Mouse (Mus musculus) midbrain, postnatal 0 days (tissue): ENCODE results near the gene Sectm1b. TPM values are rescaled to one million over a fixed set of nuclear protein-coding genes. Genes with fewer than 3 reads are reported as not detected.
"Not testable (repeated sequence)": the region's sequence is repeated elsewhere in the genome, so short reads cannot be mapped to it uniquely, and the experiment has no call there.

ENCODE experiments used
- ATAC-seq: fragments of 200-750 bp; cut with Nextera tagmentation; 2 replicates; pipeline ENCODE4 v1.8.0; 2017; ENCODE audit warnings: moderate number of reproducible peaks, mild to moderate bottlenecking, moderate TSS enrichment, moderate library complexity; ENCODE audit not compliant: low FRiP score
- DNase-seq: peaks from one replicate; pipeline ENCODE4 v3.0.0-alpha.2; 2015; ENCODE audit warnings: low spot score
- H3K27ac ChIP-seq: fragments of 300-500 bp; sonication (generic); 2 replicates; pipeline ENCODE4 v1.5.1; 2014; ENCODE audit warnings: low read depth, mild to moderate bottlenecking, low read length, mixed read lengths
- H3K27me3 ChIP-seq: fragments of 300-500 bp; sonication (generic); 2 replicates; pipeline ENCODE4 v1.6.1; 2014; ENCODE audit warnings: low read length, control low read depth, mixed read lengths; ENCODE audit not compliant: insufficient read depth
- H3K36me3 ChIP-seq: fragments of 300-500 bp; sonication (generic); 2 replicates; pipeline ENCODE4 v1.6.1; 2014; ENCODE audit warnings: low read length, control low read depth, mixed read lengths; ENCODE audit not compliant: insufficient read depth
- H3K4me1 ChIP-seq: fragments of 300-500 bp; sonication (generic); 2 replicates; pipeline ENCODE4 v1.6.1; 2014; ENCODE audit warnings: mild to moderate bottlenecking, control low read depth, antibody characterized with exemption, low read length, mixed read lengths; ENCODE audit not compliant: insufficient read depth
- H3K4me2 ChIP-seq: fragments of 300-500 bp; sonication (generic); 2 replicates; pipeline ENCODE4 v1.6.1; 2014; ENCODE audit warnings: low read depth, mild to moderate bottlenecking, low read length, mixed read lengths; ENCODE audit not compliant: poor library complexity, severe bottlenecking
- H3K4me3 ChIP-seq: fragments of 300-500 bp; sonication (generic); 2 replicates; pipeline ENCODE4 v1.5.1; 2014; ENCODE audit warnings: low read depth, mild to moderate bottlenecking, low read length, moderate library complexity
- H3K9ac ChIP-seq: fragments of 300-500 bp; sonication (generic); replicated peaks from 2 replicates; pipeline ENCODE4 v1.6.1; 2014; ENCODE audit warnings: mild to moderate bottlenecking, low read length, moderate library complexity, mixed read lengths; ENCODE audit not compliant: poor library complexity, severe bottlenecking
- H3K9me3 ChIP-seq: fragments of 300-500 bp; sonication (generic); 2 replicates; pipeline ENCODE4 v1.6.1; 2016; ENCODE audit warnings: low read length, control low read depth
- CTCF ChIP-seq: IDR thresholded peaks from 2 replicates; pipeline ENCODE4 v1.5.1; 2016; ENCODE audit warnings: antibody characterized with exemption, mild to moderate bottlenecking
- WGBS: fragments of 180-500 bp; shearing (Covaris S2); extraction: QIAGEN DNeasy Blood & Tissue Kit; methylation state at CpG from one replicate; pipeline ENCODE4 v1.1.7; 2014; 5-methylcytosine and 5-hydroxymethylcytosine counted together
- polyA plus RNA-seq: library from polyadenylated mRNA; unstranded; fragments of >200 nt; fragmentation: Nextera tagmentation; extraction: Ambion mirVana; gene quantifications from 2 replicates; pipeline ENCODE4 v1.2.1, GENCODE M21; 2015
- total RNA-seq: library from RNA; depleted of rRNA; stranded (reverse); fragments of >200 nt; gene quantifications from 2 replicates; pipeline ENCODE4 v1.2.3, GENCODE M21; 2014; rRNA removed

Gene Sectm1b
- total RNA-seq (not detected in 2 replicates), polyA plus RNA-seq (not detected in 2 replicates)

DNA sequence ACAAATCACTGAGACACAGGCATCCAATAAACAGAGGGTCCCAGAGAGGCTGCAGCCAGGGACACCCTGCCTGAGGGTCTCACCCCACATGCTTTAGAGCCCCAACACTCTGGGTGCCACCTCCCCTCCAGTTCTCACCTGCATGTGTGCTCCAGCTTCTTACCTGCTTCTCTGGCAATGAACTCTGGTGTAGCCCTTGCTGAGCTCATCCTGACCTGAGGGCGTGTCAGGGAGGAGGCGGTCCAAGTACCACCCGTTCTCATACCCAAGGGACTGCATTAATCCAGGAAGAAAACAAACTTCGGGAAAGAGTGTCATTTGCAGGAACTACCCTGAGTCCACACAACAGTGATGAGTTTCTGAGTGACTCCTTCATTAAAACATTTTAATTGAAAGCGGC, at the start of gene Sectm1b:
Sectm1b (minus strand) TSS at position 191 of the 400 bp plus-strand sequence.
- H3K4me2 ChIP-seq, result no peak within 1 kb of the TSS
- H3K4me1 ChIP-seq, result no peaks in the 10 kb centered on the region
- no peak for DNase-seq
- H3K9me3 ChIP-seq, result no peaks in the 10 kb centered on the region
- no peak for TF ChIP-seq CTCF
- no peaks in the 10 kb centered on the region for H3K36me3 ChIP-seq
- WGBS, result 85% methylated on average over 5 of the region's 5 CpGs
- no peak within 1 kb of the TSS for H3K27ac ChIP-seq
- no peak within 1 kb of the TSS for H3K4me3 ChIP-seq
- no peak for ATAC-seq
- H3K9ac ChIP-seq, result no peak within 1 kb of the TSS
- H3K27me3 ChIP-seq, result no peaks in the 10 kb centered on the region

DNA sequence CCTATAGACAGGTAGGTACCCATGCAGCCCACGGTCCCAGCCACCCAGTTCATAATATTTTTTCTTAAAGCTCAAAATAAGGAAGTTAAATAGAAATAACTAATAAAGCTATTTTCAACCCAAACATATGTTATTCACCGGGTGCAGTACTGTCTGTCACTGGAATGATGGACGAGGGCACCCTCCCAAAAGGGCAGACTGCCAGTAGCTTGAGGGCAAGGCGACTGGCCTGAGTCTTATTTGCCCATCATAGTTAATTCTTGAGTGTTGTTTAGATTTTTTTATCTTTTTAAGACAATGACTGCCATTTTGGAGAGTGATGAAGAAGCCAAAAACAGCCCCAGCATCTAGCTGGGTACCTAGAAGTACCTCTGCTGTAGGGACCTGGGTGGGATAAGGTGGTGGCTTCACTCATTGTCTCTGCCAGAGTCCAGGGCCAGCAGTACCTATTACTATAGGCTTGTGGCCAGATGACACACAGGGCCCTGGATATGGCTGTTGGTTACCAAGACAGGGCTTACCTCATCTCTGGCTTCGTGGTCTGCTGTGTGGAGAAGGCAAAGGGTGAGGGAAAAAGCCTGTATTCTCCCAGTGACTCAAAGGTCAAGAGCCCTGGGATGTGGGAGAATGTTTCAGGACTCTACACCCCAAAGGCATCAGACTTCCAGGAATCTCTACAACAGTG, 48.9 kb upstream of the Sectm1b start:
- no peak for TF ChIP-seq CTCF
- 83% methylated on average over 5 of the region's 5 CpGs for WGBS
- DNase-seq, result peak; percentile 24
- Histone ChIP-seq H3K4me3 (no peak overlapping the region), H3K27ac (no peak overlapping the region), H3K4me2 (no peak overlapping the region), H3K27me3 (no peaks in the 10 kb centered on the region), H3K9ac (no peak overlapping the region), H3K4me1 (no peaks in the 10 kb centered on the region), H3K9me3 (no peaks in the 10 kb centered on the region), H3K36me3 (no peaks in the 10 kb centered on the region)
- ATAC-seq, result no peak

DNA sequence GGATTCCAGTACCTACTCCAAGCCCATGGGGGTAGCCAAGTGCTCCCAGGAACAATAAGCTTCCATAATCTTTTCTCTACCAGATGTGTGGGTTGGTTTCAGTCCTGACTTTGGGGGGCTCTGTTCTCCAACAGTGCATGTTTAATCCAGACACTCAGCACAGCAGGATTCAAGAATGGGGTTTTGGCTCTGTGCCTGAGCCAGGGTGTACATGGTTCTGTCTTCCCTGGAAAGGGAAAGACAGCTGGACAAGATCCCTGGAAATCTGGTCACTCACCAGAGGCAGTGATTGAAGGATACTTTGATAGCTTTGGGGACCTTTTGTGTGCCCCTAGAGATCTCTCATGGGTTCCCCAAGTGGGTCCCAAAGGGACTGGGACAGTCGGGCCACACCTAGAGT, 48.2 kb upstream of the Sectm1b start:
- DNase-seq (no peak), ATAC-seq (no peak)
- Histone ChIP-seq H3K27ac (no peak overlapping the region), H3K36me3 (no peaks in the 10 kb centered on the region), H3K4me3 (no peak overlapping the region), H3K4me2 (no peak overlapping the region), H3K9ac (no peak overlapping the region), H3K9me3 (no peaks in the 10 kb centered on the region), H3K4me1 (no peaks in the 10 kb centered on the region), H3K27me3 (no peaks in the 10 kb centered on the region)
- WGBS, result 78% methylated on average over 1 of the region's 1 CpGs
- TF ChIP-seq CTCF, result no peak

DNA sequence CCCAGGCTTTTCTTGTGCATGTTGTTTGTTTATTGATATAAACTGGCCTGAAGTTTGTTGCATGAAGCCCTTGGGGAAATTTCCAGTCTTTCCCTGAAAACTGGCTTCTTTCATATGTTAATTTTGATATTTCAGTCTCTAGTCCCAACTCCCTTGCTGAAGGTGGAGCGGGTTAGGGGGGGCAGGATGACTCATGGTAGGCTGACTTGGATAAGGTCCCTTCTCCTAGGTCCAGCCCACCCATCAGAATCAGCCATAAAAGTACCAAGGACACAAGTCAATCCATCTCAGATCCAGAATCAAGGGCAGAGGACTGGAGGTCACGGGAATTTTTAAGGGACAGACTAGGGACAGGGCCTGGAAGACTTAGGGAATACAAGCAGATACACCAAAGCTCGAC, 47.7 kb upstream of the Sectm1b start:
- Histone ChIP-seq H3K27me3 (no peaks in the 10 kb centered on the region), H3K4me2 (no peak overlapping the region), H3K36me3 (no peaks in the 10 kb centered on the region), H3K4me1 (no peaks in the 10 kb centered on the region), H3K9ac (no peak overlapping the region), H3K4me3 (no peak overlapping the region), H3K9me3 (no peaks in the 10 kb centered on the region), H3K27ac (no peak overlapping the region)
- no peak for TF ChIP-seq CTCF
- ATAC-seq (no peak), DNase-seq (no peak)
- WGBS, result 88% methylated on average over 3 of the region's 3 CpGs

DNA sequence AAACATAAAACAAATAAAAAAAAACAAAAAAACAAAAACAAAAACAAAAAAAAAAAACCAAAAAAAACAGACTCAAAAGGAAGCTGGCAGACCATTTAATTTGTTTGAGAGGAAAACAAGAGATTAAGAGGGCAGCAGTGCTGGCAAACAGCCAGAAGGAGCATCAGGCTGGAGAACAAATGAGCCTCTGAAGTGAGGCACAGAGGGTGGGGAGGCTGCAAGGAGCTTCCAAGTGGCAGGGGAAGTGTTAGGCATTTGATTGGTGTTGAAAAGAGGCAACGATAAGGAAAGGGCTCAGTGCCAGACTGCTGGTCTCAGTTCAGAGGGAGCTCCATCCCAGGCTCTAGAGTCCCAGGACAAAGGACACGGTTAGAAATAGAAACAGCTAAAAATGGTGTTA, 46.6 kb upstream of the Sectm1b start:
- Histone ChIP-seq H3K9ac (no peak overlapping the region), H3K27me3 (no peaks in the 10 kb centered on the region), H3K36me3 (no peaks in the 10 kb centered on the region), H3K4me2 (no peak overlapping the region), H3K4me3 (no peak overlapping the region), H3K27ac (no peak overlapping the region), H3K4me1 (no peaks in the 10 kb centered on the region), H3K9me3 (no peaks in the 10 kb centered on the region)
- ATAC-seq (no peak), DNase-seq (peak; percentile 85)
- no peak for TF ChIP-seq CTCF
- whole genome bisulfite sequencing, result 5% methylated on average over 2 of the region's 2 CpGs

DNA sequence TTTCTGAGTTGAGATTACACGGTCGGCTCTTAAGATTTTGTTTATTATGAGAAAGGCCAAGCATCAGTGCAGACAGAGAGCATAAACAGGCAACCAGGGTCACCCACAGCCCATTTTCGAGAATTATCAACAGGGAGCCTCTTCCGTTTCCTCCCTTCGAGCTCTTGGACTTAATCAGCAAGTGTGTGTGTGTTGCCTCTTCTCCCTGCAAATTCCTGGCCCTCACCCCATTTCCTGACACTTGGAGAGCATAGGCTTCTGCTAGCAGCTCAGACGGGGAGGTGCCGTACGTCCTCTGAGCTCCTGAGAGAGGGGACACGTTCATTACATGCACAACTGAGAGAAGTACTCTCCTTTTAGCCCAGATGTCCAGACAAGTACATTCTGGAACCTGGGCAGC, 44.7 kb upstream of the Sectm1b start:
- Histone ChIP-seq H3K4me2 (no peak overlapping the region), H3K9me3 (no peaks in the 10 kb centered on the region), H3K4me1 (no peaks in the 10 kb centered on the region), H3K27ac (no peak overlapping the region), H3K9ac (no peak overlapping the region), H3K36me3 (no peaks in the 10 kb centered on the region), H3K27me3 (no peaks in the 10 kb centered on the region), H3K4me3 (no peak overlapping the region)
- 75% methylated on average over 9 of the region's 9 CpGs for WGBS
- DNase-seq (no peak), ATAC-seq (no peak)
- no peak for TF ChIP-seq CTCF

DNA sequence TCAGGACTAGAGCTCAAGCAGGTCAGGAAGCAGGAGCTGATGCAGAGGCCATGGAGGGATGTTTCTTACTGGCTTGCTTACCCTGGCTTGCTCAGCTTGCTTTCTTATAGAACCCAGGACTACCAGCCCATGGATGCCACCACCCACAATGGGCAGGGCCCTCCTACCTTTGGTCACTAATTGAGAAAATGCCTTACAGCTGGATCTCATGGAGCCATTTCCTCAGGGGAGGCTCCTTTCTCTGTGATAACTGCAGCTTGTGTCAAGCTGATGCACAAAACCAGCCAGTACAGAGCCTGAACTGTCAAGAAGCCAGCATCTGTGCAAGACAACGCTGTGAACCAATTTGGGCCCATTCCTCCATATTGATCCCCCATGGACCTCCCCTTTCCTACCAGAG, 43.9 kb upstream of the Sectm1b start:
- not testable (repeated sequence) for H3K36me3 ChIP-seq, H3K9ac ChIP-seq, H3K4me3 ChIP-seq, DNase-seq, H3K9me3 ChIP-seq, H3K27me3 ChIP-seq, ATAC-seq, H3K4me1 ChIP-seq, H3K27ac ChIP-seq, H3K4me2 ChIP-seq
- WGBS, result 81% methylated on average over 1 of the region's 1 CpGs
